Mouse (Mus musculus) liver, embryonic 12.5 days (tissue): Measurements from ENCODE around the gene Dennd1a. TPM values are rescaled to one million over a fixed set of nuclear protein-coding genes. Genes with fewer than 3 reads are reported as not detected.

ENCODE experiments used
- ATAC-seq: fragments of 200-750 bp; cut with Nextera tagmentation; 2 replicates; pipeline ENCODE4 v1.8.0; 2017; ENCODE audit warnings: moderate number of reproducible peaks, mild to moderate bottlenecking, moderate library complexity
- H3K27ac ChIP-seq: fragments of 300-500 bp; sonication (generic); 2 replicates; pipeline ENCODE4 v1.5.1; 2016; ENCODE audit warnings: mild to moderate bottlenecking
- H3K27me3 ChIP-seq: fragments of 300-500 bp; sonication (generic); replicated peaks from 2 replicates; pipeline ENCODE4 v1.6.1; 2016; ENCODE audit warnings: mild to moderate bottlenecking, moderate library complexity
- H3K36me3 ChIP-seq: fragments of 300-500 bp; sonication (generic); 2 replicates; pipeline ENCODE4 v1.6.1; 2016; ENCODE audit warnings: mild to moderate bottlenecking, moderate library complexity
- H3K4me1 ChIP-seq: fragments of 300-500 bp; sonication (generic); 2 replicates; pipeline ENCODE4 v1.6.1; 2016
- H3K4me2 ChIP-seq: fragments of 300-500 bp; sonication (generic); 2 replicates; pipeline ENCODE4 v1.6.1; 2016; ENCODE audit warnings: mild to moderate bottlenecking, moderate library complexity
- H3K4me3 ChIP-seq: fragments of 300-500 bp; sonication (generic); 2 replicates; pipeline ENCODE4 v1.5.1; 2016; ENCODE audit warnings: mild to moderate bottlenecking, moderate library complexity
- H3K9ac ChIP-seq: fragments of 300-500 bp; sonication (generic); 2 replicates; pipeline ENCODE4 v1.6.1; 2016; ENCODE audit warnings: mild to moderate bottlenecking, moderate library complexity
- H3K9me3 ChIP-seq: fragments of 300-500 bp; sonication (generic); replicated peaks from 2 replicates; pipeline ENCODE4 v1.6.1; 2016; ENCODE audit warnings: mild to moderate bottlenecking, moderate library complexity
- WGBS: fragments of 180-500 bp; shearing (Covaris S2); methylation state at CpG from one replicate; pipeline ENCODE4 v1.1.7; 2016; ENCODE audit not compliant: insufficient replicate concordance; 5-methylcytosine and 5-hydroxymethylcytosine counted together
- polyA plus RNA-seq: library from polyadenylated mRNA; unstranded; fragments of >200 nt; fragmentation: Nextera tagmentation; extraction: Ambion mirVana; gene quantifications from 2 replicates; pipeline ENCODE4 v1.2.1, GENCODE M21; 2016

Gene Dennd1a
- polyA plus RNA-seq, 1 experiment from 2014 or later = 13.3 TPM

DNA sequence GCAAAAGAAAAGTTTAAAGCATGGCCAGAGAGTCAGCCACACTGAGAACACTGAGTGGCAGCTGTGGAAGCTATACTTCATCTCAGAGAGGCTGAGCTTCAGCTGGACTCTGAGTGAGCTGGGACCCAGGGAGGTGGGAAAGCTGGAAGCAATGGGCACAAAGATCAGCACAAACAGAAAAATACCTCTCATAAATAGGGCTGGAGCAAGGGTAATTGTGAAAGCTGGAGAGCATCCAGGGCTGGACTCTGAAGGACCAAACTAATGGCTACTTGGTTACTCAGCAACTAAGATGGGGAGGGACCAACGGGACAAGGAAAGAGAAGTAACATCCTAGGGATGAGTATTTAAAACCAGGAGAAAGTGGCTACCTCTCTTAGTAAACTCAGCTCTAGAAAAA, 225.0 kb downstream of the Dennd1a start:
- H3K9ac ChIP-seq = no peak overlapping the region
- H3K4me3 ChIP-seq = no peak overlapping the region
- no peak overlapping the region for H3K27ac ChIP-seq
- H3K36me3 ChIP-seq = no peaks in the 10 kb centered on the region
- H3K9me3 ChIP-seq = no peaks in the 10 kb centered on the region
- WGBS = 64% methylated on average over 1 of the region's 1 CpGs
- H3K4me2 ChIP-seq = no peak overlapping the region
- H3K4me1 ChIP-seq = peaks cover 22% of the 10 kb centered on the region
- no peak for ATAC-seq
- H3K27me3 ChIP-seq = no peaks in the 10 kb centered on the region

DNA sequence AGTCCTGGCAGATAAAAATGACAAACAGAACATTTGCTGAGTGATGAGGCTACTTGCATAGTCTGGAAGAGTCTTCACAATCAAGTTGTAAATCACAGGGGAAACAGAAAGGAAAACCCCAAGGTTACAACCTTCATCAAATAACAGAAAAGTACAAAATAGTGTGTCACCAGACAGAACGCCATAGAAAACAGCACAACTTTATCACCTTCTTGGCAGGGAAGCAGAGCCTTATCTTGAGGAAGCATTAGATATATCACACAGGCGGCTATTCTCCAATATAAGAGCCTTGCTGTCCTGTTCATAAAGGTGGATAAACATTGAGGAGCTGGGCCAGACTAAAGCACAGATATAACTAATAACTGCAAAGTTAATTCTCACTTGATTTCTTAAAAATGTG, 225.7 kb downstream of the Dennd1a start:
- peaks cover 22% of the 10 kb centered on the region for H3K4me1 ChIP-seq
- ATAC-seq = no peak
- H3K27ac ChIP-seq = no peak overlapping the region
- no peak overlapping the region for H3K9ac ChIP-seq
- no peaks in the 10 kb centered on the region for H3K36me3 ChIP-seq
- 11% methylated on average over 2 of the region's 2 CpGs for WGBS
- H3K4me2 ChIP-seq = no peak overlapping the region
- no peaks in the 10 kb centered on the region for H3K27me3 ChIP-seq
- no peak overlapping the region for H3K4me3 ChIP-seq
- H3K9me3 ChIP-seq = no peaks in the 10 kb centered on the region

DNA sequence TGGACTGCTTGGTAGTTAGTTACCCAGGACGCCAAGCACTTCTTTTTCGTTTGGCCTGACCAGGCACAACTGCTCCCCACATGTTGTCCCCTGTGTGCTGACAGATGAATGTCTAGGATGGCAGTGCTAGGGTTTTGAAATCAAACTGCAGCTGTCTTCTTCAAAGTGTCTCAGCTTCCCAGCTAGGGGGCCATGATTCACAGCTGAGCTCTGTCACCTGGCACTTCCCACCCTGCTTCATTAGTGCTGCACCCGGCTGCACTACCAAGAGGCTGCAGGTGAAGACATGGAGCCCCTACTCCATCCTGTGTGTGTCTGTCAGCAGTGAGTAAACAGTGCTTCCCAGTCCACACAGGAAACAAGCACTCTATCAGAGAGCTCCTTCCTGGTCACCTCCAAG, 234.8 kb downstream of the Dennd1a start:
- Histone ChIP-seq H3K4me2 (no peak overlapping the region), H3K27ac (0 out of 2 replicates have a peak overlapping the region, but pooled peaks have one; percentile 22), H3K4me3 (no peak overlapping the region), H3K36me3 (no peaks in the 10 kb centered on the region), H3K9ac (no peak overlapping the region), H3K9me3 (no peaks in the 10 kb centered on the region), H3K4me1 (peaks cover 29% of the 10 kb centered on the region), H3K27me3 (no peaks in the 10 kb centered on the region)
- 0 out of 2 replicates have a peak, but pooled peaks have one; percentile 15 for ATAC-seq
- WGBS = 67% methylated on average over 3 of the region's 3 CpGs

DNA sequence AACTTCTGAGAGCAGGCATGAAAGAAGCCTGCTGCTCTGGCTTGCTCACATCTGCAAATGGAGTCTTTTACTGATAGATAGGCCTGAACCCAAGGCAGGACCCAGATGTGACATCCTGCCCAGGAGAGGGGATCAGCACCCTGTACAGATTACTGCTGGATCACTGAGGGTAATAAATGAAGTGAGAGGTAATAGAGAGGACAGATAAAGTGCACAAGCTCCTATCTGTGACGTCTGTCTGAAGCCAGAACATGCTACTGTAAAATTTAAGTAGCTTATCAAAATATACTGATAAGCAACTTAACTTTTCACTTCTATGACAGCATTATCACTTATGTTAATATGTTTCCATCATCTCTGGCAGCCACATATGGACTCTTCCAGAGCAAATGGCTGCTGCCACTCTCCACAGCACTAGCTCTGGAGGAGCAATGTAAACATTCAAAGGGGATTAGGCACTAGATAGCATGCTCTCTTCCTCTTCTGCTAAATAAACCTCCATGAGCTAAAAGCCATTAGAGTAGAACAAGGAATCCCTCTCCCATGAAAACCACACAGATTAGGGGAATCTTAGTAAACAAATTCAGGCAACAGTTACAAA, 235.6 kb downstream of the Dennd1a start:
- WGBS = 8% methylated on average over 1 of the region's 1 CpGs

DNA sequence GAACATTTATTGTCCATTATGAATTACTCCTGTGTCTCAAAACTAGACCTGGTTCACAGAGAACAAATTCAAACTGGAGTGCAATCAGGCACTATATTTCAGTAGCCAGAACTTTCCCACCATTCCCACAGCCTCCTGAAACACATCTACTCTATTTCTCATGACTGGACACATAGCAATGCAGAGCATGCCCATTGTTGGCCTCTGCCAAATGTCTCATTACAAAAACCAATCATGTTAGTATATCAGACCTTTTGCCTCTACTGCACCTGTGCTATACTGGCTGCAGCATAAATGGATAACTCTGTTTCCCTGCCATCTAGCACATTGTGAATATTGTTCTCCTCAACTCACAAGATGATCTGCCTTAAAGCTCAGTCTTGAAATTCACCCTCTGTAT, 238.2 kb downstream of the Dennd1a start:
- Histone ChIP-seq H3K4me2 (no peak overlapping the region), H3K4me1 (peaks cover 29% of the 10 kb centered on the region), H3K27ac (no peak overlapping the region), H3K9me3 (no peaks in the 10 kb centered on the region), H3K4me3 (no peak overlapping the region), H3K9ac (no peak overlapping the region), H3K27me3 (no peaks in the 10 kb centered on the region), H3K36me3 (no peaks in the 10 kb centered on the region)
- no peak for ATAC-seq

More for the DNA sequence above, 235.6 kb downstream of the Dennd1a start:
- Histone ChIP-seq H3K4me1 (peaks cover 29% of the 10 kb centered on the region), H3K36me3 (no peaks in the 10 kb centered on the region), H3K27ac (no peak overlapping the region), H3K9ac (no peak overlapping the region), H3K27me3 (no peaks in the 10 kb centered on the region), H3K4me3 (no peak overlapping the region), H3K4me2 (no peak overlapping the region), H3K9me3 (no peaks in the 10 kb centered on the region)
- peak; percentile 54 for ATAC-seq

DNA sequence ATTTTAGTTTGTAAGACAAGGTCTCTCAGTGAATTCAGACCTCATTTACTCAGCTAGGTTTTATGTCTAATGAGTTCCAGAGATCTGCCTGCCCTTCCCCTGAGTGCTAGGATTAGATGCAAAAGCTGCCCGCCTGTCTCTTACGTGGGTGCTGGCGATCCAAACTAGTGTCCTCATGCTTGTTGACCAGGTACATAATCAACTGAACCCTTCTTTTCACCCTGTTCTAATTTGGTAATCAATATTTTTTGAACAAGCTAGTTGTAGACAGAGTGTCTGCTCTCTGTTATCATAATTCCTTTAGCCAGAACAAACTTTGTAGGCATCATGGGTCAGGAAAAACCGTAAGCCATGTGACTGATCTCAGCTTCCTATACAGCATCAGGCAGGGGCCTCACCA, 241.9 kb downstream of the Dennd1a start:
- Histone ChIP-seq H3K4me1 (0 out of 2 replicates have a peak, but pooled peaks cover 3% of the 10 kb centered on the region), H3K27ac (no peak overlapping the region), H3K9ac (no peak overlapping the region), H3K9me3 (no peaks in the 10 kb centered on the region), H3K4me2 (no peak overlapping the region), H3K4me3 (no peak overlapping the region), H3K27me3 (no peaks in the 10 kb centered on the region), H3K36me3 (no peaks in the 10 kb centered on the region)
- 78% methylated on average over 4 of the region's 4 CpGs for WGBS
- ATAC-seq = no peak

DNA sequence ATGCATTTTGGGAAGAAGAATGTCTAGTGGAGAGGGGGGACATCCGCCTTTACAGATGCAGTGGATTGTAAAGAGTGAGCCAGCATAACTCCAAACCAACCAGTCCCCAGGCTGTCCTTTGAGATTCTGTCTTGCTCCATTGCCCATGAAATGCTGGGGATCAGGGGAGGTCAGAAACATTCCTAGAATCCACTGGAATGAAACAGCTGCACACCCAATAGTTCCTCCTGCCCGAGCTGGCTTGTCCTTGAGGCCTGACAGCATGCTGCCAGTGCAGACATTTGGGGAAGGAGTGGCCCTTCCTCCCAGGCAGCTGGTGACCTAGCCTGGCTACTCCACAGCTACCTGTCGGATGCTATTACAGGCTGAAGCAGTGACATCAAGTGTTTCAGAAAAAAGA, 246.3 kb downstream of the Dennd1a start:
- H3K4me2 ChIP-seq = no peak overlapping the region
- no peak overlapping the region for H3K27ac ChIP-seq
- no peak for ATAC-seq
- 67% methylated on average over 3 of the region's 3 CpGs for WGBS
- H3K36me3 ChIP-seq = no peaks in the 10 kb centered on the region
- no peaks in the 10 kb centered on the region for H3K4me1 ChIP-seq
- no peak overlapping the region for H3K4me3 ChIP-seq
- no peaks in the 10 kb centered on the region for H3K27me3 ChIP-seq
- no peak overlapping the region for H3K9ac ChIP-seq
- no peaks in the 10 kb centered on the region for H3K9me3 ChIP-seq

DNA sequence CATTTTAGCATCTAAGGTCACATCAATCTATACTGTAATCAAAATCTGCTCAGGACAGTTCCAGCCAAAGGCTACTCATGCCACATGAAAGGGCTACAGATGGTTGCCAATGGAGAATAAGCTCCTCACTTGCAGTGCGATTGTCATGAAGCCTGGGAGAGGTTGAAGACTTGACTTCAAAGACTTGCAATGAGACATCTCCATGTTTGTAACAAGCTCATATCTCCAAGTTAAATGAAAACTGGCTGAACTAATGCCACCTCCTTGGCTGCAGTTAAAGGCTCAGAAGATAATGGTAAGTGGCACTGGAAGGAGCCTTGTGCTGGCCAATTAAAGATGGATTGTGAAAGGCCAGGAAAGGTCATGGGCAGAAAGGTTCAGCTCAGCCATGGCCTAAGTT, 247.6 kb downstream of the Dennd1a start:
- Histone ChIP-seq H3K27me3 (no peaks in the 10 kb centered on the region), H3K9me3 (no peaks in the 10 kb centered on the region), H3K36me3 (no peaks in the 10 kb centered on the region), H3K27ac (no peak overlapping the region), H3K4me2 (no peak overlapping the region), H3K9ac (no peak overlapping the region), H3K4me1 (no peaks in the 10 kb centered on the region), H3K4me3 (no peak overlapping the region)
- no peak for ATAC-seq
- WGBS = 87% methylated on average over 1 of the region's 1 CpGs

DNA sequence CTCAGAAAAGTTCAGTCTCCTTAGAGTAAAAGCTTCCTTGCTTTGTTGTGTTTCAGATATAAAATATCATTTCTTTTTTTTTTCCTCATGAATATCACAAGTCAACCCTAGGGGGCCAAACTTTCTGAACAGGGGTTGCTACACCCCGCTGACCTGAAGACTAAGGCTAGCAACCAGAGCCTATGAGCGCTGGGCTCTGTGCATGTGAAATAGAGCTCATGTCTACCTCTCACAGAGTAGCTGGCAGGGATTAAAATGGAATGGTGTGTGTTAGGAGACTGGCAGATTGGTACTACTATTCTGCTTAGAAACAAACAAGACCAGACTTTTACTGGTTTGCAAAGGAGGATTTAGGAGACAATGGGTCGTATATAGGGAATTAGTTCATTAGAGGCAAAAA, 258.9 kb downstream of the Dennd1a start:
- Histone ChIP-seq H3K4me2 (no peak overlapping the region), H3K27ac (no peak overlapping the region), H3K9me3 (no peaks in the 10 kb centered on the region), H3K4me3 (no peak overlapping the region), H3K4me1 (peaks cover 7% of the 10 kb centered on the region; the same call in 1 of the 2 replicates), H3K27me3 (no peaks in the 10 kb centered on the region), H3K36me3 (no peaks in the 10 kb centered on the region), H3K9ac (no peak overlapping the region)
- WGBS = 77% methylated on average over 3 of the region's 3 CpGs
- no peak for ATAC-seq

DNA sequence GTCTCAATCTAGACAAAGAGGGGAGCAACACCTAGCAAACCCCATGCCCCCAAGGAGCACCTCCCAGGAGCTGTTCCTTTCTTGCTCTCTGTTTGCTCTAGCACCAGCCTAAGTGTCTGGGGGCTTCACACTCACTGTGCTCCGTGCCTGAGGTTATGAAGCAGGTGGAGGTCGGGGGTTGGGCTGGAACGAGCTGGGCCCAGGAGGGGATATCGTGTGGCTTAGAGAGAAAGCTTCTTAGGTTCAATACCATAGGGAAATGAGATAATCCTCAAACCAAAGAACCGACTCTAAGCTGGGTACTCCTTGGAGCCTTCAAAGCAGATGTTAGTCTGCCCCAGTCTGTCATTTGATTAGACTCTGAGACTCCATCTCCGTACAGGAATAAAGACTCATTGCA, 261.6 kb downstream of the Dennd1a start:
- WGBS = 62% methylated on average over 6 of the region's 6 CpGs
- no peak overlapping the region for H3K9ac ChIP-seq
- no peaks in the 10 kb centered on the region for H3K27me3 ChIP-seq
- no peaks in the 10 kb centered on the region for H3K36me3 ChIP-seq
- H3K27ac ChIP-seq = no peak overlapping the region
- no peak overlapping the region for H3K4me2 ChIP-seq
- H3K4me3 ChIP-seq = no peak overlapping the region
- peaks cover 7% of the 10 kb centered on the region; the same call in 1 of the 2 replicates for H3K4me1 ChIP-seq
- no peak for ATAC-seq
- H3K9me3 ChIP-seq = no peaks in the 10 kb centered on the region

DNA sequence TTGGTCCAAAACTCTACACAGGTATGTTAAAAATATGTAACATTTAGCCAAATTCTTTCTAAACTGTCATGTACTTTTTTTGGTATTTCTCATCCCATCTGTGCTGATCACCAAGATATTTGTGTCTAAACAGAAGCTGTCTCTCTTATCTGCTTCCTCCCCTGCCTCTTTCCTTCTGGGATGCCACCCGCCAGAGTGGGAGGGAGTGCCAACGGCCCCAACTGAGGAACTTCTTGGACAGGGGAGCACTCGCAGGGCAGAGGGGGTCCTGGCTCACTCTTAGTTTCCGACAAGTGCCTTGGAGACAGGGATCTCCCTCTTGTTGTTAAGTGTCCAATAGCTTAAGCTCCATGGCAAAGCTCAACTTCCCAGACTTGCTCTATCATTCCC, 263.5 kb downstream of the Dennd1a start:
- H3K4me2 ChIP-seq = no peak overlapping the region
- H3K9ac ChIP-seq = no peak overlapping the region
- H3K27ac ChIP-seq = no peak overlapping the region
- no peaks in the 10 kb centered on the region for H3K9me3 ChIP-seq
- no peak overlapping the region for H3K4me3 ChIP-seq
- no peaks in the 10 kb centered on the region for H3K27me3 ChIP-seq
- no peaks in the 10 kb centered on the region for H3K36me3 ChIP-seq
- no peak for ATAC-seq
- 65% methylated on average over 4 of the region's 4 CpGs for WGBS
- H3K4me1 ChIP-seq = peaks cover 7% of the 10 kb centered on the region; the same call in 1 of the 2 replicates

DNA sequence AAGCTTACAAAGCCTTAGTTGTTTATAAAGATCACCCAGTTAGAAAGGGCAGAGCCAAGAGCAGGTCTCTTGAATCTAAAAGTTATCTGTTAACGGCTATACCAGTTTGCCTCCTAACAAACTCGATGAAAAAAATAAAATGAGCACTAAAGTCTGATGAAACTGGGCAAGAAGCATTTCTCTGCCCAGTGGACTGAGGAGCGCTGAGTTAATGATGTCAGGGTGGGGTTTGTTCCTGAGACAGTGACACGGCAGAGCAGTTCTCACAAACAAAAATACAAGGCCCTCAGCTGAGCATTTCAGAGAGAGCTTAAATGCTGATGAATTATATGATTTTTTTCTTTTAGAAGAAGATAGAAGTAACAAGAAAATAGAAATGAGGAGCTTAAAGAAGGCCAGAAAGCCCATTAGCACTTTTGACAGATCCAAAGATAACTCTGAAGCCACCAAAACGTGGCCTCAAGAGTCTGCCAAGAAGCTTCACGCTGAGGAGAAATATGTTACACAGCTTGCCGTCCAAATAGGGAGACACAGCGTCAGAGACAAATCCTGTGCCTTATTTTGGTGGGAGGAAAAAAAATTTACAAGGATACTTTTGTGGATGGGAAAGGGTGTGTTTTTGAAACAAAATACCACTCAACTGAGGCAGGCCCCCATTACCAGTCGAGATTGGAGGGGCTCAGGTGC, 264.0 kb downstream of the Dennd1a start:
- Histone ChIP-seq H3K27me3 (no peaks in the 10 kb centered on the region), H3K9ac (no peak overlapping the region), H3K27ac (no peak overlapping the region), H3K4me1 (peaks cover 7% of the 10 kb centered on the region; the same call in 1 of the 2 replicates), H3K4me2 (no peak overlapping the region), H3K9me3 (no peaks in the 10 kb centered on the region), H3K4me3 (no peak overlapping the region), H3K36me3 (no peaks in the 10 kb centered on the region)
- ATAC-seq = no peak
- WGBS = 77% methylated on average over 9 of the region's 9 CpGs
